8 mouse cellular contexts compared by ENCODE assay signal in the genomic region with DNA sequence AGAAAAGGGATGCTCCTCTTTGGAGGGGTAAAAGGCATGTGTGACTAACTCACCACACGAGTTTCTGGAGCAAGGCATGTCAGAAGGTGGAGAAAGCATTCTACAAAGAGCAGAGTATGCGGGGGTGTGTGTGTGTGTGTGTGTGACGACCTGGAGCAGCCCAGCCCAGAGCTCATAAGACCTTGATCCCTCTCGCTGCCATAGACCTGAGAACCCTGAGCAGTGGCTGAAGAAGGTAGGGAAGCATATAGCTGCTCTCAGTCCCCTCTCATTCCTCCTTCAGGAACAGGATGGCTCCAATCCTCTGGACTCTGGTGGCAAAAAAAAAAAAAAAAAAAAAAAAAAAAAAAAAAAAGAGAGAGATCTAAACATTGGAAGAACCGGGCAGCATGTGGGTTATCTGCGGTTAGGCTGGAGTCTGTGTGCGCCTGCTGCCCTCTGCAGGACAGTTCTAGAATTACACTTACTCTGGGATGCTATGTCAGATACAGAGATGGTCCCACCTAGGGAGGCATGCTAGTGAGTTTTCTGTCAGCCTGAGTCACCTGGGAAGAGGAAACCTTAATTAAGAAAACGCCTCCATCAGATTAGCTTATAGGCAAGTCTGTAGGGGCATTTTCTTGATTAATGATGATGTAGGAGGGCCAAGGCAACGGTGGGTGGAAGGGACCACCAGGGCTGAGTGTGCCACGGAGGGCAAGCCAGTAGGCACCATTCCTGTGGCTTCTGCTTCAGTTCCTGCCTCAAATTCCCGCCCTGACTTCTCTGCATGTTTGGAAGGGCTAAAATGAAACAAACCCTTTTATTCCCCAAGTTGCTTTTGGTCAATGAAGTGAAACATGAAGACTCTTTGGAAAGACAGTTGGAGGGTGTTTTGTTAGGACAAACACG. TPM values are rescaled to one million over a fixed set of nuclear protein-coding genes. Genes with fewer than 3 reads are reported as not detected.
A peak's percentile ranks its signal among the peaks of the same experiment; 100 is the strongest.
DNase-seq lines count a peak whose midpoint lies in the region; ATAC-seq and TF ChIP-seq lines count a peak whose summit lies in the region.
"Had no signal": no experiment of that assay in that cellular context is flagged by ENCODE, and none has a peak within 500 bp of the region (broad histone marks: within the 10 kb centered on the region; RNA-seq: fewer than 3 reads in every experiment).

No protein-coding gene starts in this region.

- TF ChIP-seq CTCF in layer of hippocampus, adult 2 months (conservative IDR thresholded peaks at IDR 0.05) = peak; percentile 91
- peak; percentile 91 for TF ChIP-seq CTCF in lung, postnatal 0 days (IDR thresholded peaks at IDR 0.05)

- no peak overlapping the region for H3K9ac ChIP-seq in ES-E14 (ENCODE audit: insufficient read depth, low read depth, low read length, poor library complexity, severe bottlenecking)
- H3K9ac ChIP-seq in embryonic facial prominence, embryonic 12.5 days = no peak overlapping the region
- no peak overlapping the region for H3K9ac ChIP-seq in lung, postnatal 0 days (replicated peaks; ENCODE audit: low read depth)

- no peak for ATAC-seq in embryonic facial prominence, embryonic 12.5 days (ENCODE audit: insufficient number of reproducible peaks, insufficient read depth, low FRiP score, low TSS enrichment)
- peak; percentile 50 for ATAC-seq in lung, postnatal 0 days

- H3K27me3 ChIP-seq in embryonic facial prominence, embryonic 12.5 days = no peaks in the 10 kb centered on the region
- no peaks in the 10 kb centered on the region for H3K27me3 ChIP-seq in lung, postnatal 0 days (replicated peaks; ENCODE audit: insufficient read depth, low read length)

- H3K9me3 ChIP-seq in ES-E14 (ENCODE audit: control insufficient read depth, insufficient read depth, low read depth, low read length) = no peaks in the 10 kb centered on the region
- H3K9me3 ChIP-seq in embryonic facial prominence, embryonic 12.5 days = no peaks in the 10 kb centered on the region
- no peaks in the 10 kb centered on the region for H3K9me3 ChIP-seq in lung, postnatal 0 days (ENCODE audit: low read length)
- H3K9me3 ChIP-seq: megakaryocyte, embryonic 14.5 days had no signal

- WGBS in embryonic facial prominence, embryonic 12.5 days = 28% methylated on average over 12 of the region's 12 CpGs
- WGBS in lung, postnatal 0 days = 30% methylated on average over 12 of the region's 12 CpGs

- H3K4me2 ChIP-seq in embryonic facial prominence, embryonic 12.5 days (replicated peaks) = no peak overlapping the region
- H3K4me2 ChIP-seq in lung, postnatal 0 days (replicated peaks; ENCODE audit: low read depth, low read length) = no peak overlapping the region

- DNase-seq in ES-E14 (ENCODE audit: low read depth, low spot score) = peak; percentile 80
- peak; percentile 58 for DNase-seq in adrenal gland, postnatal 25 days
- peak; percentile 86 to 90 for DNase-seq in heart, postnatal 10 days
- DNase-seq in layer of hippocampus, adult 2 months (ENCODE audit: low spot score in 2 of 2) = peak; percentile 89
- DNase-seq in lung, postnatal 0 days (ENCODE audit: low spot score) = peak; percentile 81
- peak; percentile 88 for DNase-seq in right cerebral cortex, adult 18-20 months

- no peak overlapping the region for H3K4me3 ChIP-seq in ES-E14 (ENCODE audit: insufficient read depth in 1 of 2, low read depth in 1 of 2, low read length in 2 of 2, poor library complexity in 1 of 2, severe bottlenecking in 1 of 2)
- H3K4me3 ChIP-seq in embryonic facial prominence, embryonic 12.5 days = no peak overlapping the region
- no peak overlapping the region for H3K4me3 ChIP-seq in layer of hippocampus, adult 2 months
- H3K4me3 ChIP-seq in lung, postnatal 0 days (ENCODE audit: low read depth, low read length) = no peak overlapping the region
- H3K4me3 ChIP-seq: megakaryocyte, embryonic 14.5 days had no signal

- intact Hi-C loops in heart, postnatal 10 days (cut with DNase I) = loop anchor here (1.0 to 5.0 kb wide), 3 partner anchors 45 to 1022 kb away; a partner anchor contains a TSS

- TF ChIP-seq EP300 in lung, postnatal 0 days (IDR thresholded peaks at IDR 0.05) = no peak

- peaks cover 3 to 21% of the 10 kb centered on the region in 2 experiments; a peak in 2 of 4 replicates for H3K4me1 ChIP-seq in ES-E14 (ENCODE audit: control insufficient read depth in 2 of 2, insufficient read depth in 2 of 2, low read length in 2 of 2, poor library complexity in 1 of 2)
- peaks cover 43% of the 10 kb centered on the region for H3K4me1 ChIP-seq in embryonic facial prominence, embryonic 12.5 days
- no peaks in the 10 kb centered on the region for H3K4me1 ChIP-seq in lung, postnatal 0 days (ENCODE audit: insufficient read depth, low read depth, low read length)

- H3K36me3 ChIP-seq in ES-E14 (ENCODE audit: control insufficient read depth, insufficient read depth, low read length, poor library complexity, severe bottlenecking) = peaks cover 6% of the 10 kb centered on the region
- peaks cover 42% of the 10 kb centered on the region for H3K36me3 ChIP-seq in embryonic facial prominence, embryonic 12.5 days
- 0 out of 2 replicates have a peak, but pooled peaks cover 6% of the 10 kb centered on the region for H3K36me3 ChIP-seq in lung, postnatal 0 days (ENCODE audit: insufficient read depth, low read length)

- in situ Hi-C loops in ES-E14 (cut with MboI; ENCODE audit: low sequenced_read_pairs in 2 of 2, unreplicated experiment in 2 of 2) = loop anchor here (5.0 to 25.0 kb wide), 2 partner anchors 1010 to 1030 kb away; no protein-coding TSS in a partner anchor

- no peak overlapping the region for H3K27ac ChIP-seq in ES-E14 (ENCODE audit: insufficient read depth, low read depth, low read length, poor library complexity, severe bottlenecking)
- H3K27ac ChIP-seq in embryonic facial prominence, embryonic 12.5 days = peak overlapping the region; percentile 78; the same call in 1 of the 2 replicates
- peak overlapping the region; percentile 81 for H3K27ac ChIP-seq in layer of hippocampus, adult 2 months
- H3K27ac ChIP-seq in lung, postnatal 0 days (ENCODE audit: low read length) = no peak overlapping the region

TF ChIP-seq in ES-E14, 5 proteins besides CTCF, POLR2A, EP300 and RAD21:
- TF ChIP-seq ZC3H11A (IDR thresholded peaks at IDR 0.05; ENCODE audit: borderline replicate concordance, low read depth, low read length) (peak; percentile 93), ZNF384 (IDR thresholded peaks at IDR 0.05; ENCODE audit: low read depth, low read length) (peak; percentile 98), CHD2 (IDR thresholded peaks at IDR 0.05; ENCODE audit: low read depth, low read length) (no peak)

RNA-seq across cellular contexts. Expression of a gene that starts 47.2 kb away (rescaled TPM):
- total RNA-seq in ES-E14 (2012; rRNA removed) = 2.4 and 3.7 TPM in 2 replicates
- total RNA-seq in adrenal gland, postnatal 25 days (2021) = 7.7 and 9.9 TPM in 2 replicates
- 24.3 and 28.1 TPM in 2 replicates for polyA plus RNA-seq in embryonic facial prominence, embryonic 12.5 days (2016; fragmentation: Nextera tagmentation; extraction: Ambion mirVana)
- 10 to 100 TPM; 40.6 to 50.4 TPM for total RNA-seq in heart, postnatal 10 days (2021)
- 10 to 100 TPM; 45.9 to 53.2 TPM for total RNA-seq in layer of hippocampus, adult 2 months (2021)
- polyA plus RNA-seq in lung, postnatal 0 days (2015; fragmentation: Nextera tagmentation; extraction: Ambion mirVana) = 4.8 and 5.9 TPM in 2 replicates

Comparison
In these comparisons a context has a peak if more than half of its experiments do, and no peak if none do; other contexts are left out.
1. H3K27ac ChIP-seq: peak in embryonic facial prominence, embryonic 12.5 days (single experiment) and layer of hippocampus, adult 2 months (single experiment); none in ES-E14 (single experiment) and lung, postnatal 0 days (single experiment).
2. Peak in every context shown above with its lines, with median percentiles within 50 percentile points of each other: DNase-seq.